Mouse (Mus musculus): ENCODE results near the gene Insr. TPM values are rescaled to one million over a fixed set of nuclear protein-coding genes. Genes with fewer than 3 reads are reported as not detected.
"Not testable (repeated sequence)": the region's sequence is repeated elsewhere in the genome, so short reads cannot be mapped to it uniquely, and the experiment has no call there.

The Insr gene
- polyA plus RNA-seq (2015; fragmentation: Nextera tagmentation; extraction: Ambion mirVana), result 38.4 and 40.2 TPM in 2 replicates

DNA sequence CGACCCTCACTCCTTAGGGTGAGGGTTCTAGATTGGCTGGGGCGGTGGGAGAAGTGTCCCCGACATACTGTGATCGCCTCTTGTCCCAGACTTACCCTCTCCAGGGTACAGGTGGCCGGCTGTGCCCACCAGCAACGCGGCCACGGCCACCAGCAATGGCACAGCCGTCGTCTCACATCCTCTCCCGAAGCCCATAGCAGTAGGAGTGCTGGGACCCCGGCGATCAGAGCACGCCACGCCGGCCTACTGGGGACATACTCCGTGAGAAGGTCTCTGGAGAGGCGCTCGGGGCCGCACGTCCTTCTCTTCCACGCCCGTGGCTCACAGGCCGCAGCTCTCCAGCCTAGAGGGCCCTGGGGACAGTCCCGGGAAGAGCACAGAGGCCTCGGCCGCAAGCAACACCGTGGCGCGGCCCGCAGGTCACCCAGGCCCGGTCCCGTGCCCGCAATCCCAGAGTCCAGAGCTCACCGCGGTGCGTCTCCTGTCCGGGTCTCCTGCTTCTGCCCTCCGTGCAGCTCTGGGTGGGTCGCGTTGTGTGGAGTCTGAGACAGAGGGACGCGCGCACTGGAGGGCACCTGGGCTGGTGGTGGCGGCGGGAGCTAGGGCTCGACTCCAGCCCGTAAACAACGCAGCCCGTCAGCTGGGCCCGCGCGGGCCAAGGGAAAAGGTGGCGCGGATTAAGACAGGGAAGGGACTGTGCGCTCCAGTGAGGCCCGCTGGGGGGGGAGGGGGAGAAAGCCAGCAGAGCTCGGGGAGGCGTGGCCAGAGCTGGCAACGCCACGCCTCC lies at the start of gene Insr:
Insr (minus strand) TSS at position 684 of the 787 bp plus-strand sequence.
- peaks cover 38% of the 10 kb centered on the region for H3K4me1 ChIP-seq
- ATAC-seq (ENCODE audit: low FRiP score, low read depth), result peak; percentile 93
- peak within 1 kb of the TSS; percentile 87 for H3K4me2 ChIP-seq (replicated peaks)
- peak within 1 kb of the TSS; percentile 94 for H3K9ac ChIP-seq
- no peaks in the 10 kb centered on the region for H3K9me3 ChIP-seq
- no peaks in the 10 kb centered on the region for H3K36me3 ChIP-seq
- H3K27me3 ChIP-seq, result no peaks in the 10 kb centered on the region
- H3K27ac ChIP-seq, result peak within 1 kb of the TSS; percentile 75; the same call in 1 of the 2 replicates
- under 1% methylated on average over 59 of the region's 61 CpGs for WGBS
- peak within 1 kb of the TSS; percentile 96 for H3K4me3 ChIP-seq

DNA sequence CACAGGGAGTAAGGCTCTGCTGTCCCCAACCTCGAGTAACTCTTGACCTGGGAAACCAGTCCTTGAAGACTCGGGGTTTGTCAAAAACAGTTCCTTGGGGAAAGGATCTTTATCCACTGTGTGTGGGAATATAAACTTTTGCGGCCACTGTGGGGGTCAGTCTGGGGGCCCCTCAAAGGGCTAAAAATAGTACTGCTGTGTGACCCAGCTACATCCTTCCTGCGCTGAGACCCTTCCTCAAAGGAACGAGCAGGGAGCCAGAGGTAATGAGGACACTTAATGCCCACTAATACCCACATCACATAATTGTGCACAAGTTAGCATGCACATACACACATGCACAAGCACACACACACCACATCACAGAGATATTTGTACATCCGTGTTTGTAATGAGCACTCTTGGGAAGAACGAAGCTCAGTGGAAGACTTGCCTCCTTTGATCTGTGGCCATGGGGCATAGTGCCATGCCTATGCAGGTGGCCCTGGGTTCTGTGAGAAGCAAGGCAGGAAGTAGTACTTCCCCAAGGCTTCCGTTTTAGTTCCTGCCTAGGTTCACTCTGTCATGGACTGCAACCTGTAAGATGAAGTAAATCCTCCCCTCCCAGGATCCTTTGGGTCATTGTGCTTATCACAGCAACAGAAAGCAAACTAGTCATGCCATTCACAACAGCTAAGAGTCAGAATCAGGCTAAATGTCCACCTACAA lies 48.3 kb upstream of the Insr start:
- Histone ChIP-seq H3K9me3 (no peaks in the 10 kb centered on the region), H3K27me3 (no peaks in the 10 kb centered on the region), H3K4me1 (no peaks in the 10 kb centered on the region), H3K36me3 (no peaks in the 10 kb centered on the region), H3K9ac (no peak overlapping the region), H3K27ac (no peak overlapping the region), H3K4me3 (no peak overlapping the region), H3K4me2 (replicated peaks) (no peak overlapping the region)
- 62% methylated on average over 8 of the region's 8 CpGs for WGBS
- no peak for ATAC-seq (ENCODE audit: low FRiP score, low read depth)

DNA sequence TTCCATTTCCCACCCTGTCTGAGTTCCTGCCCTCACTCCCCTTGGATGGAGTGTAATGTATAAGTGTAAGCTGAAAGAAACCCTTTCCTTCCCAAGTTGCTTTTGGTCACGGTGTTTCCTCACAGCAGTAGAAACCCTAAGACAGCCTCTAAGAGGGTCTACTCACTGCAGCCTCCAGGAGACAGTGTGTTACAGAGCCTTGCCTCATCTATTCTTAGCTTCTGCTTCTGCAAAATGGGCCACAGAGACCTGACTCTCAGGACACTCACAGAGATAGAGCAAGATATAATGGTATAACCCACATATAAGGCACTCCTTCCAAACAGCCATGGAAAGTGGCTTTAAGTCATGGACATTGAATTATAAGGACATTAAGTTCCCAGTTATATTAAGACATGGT lies 47.6 kb upstream of the Insr start:
- Histone ChIP-seq H3K4me2 (replicated peaks) (no peak overlapping the region), H3K27ac (no peak overlapping the region), H3K9ac (no peak overlapping the region), H3K4me1 (no peaks in the 10 kb centered on the region), H3K9me3 (no peaks in the 10 kb centered on the region), H3K36me3 (no peaks in the 10 kb centered on the region), H3K4me3 (no peak overlapping the region), H3K27me3 (no peaks in the 10 kb centered on the region)
- ATAC-seq (ENCODE audit: low FRiP score, low read depth), result no peak
- 89% methylated on average over 1 of the region's 1 CpGs for WGBS

DNA sequence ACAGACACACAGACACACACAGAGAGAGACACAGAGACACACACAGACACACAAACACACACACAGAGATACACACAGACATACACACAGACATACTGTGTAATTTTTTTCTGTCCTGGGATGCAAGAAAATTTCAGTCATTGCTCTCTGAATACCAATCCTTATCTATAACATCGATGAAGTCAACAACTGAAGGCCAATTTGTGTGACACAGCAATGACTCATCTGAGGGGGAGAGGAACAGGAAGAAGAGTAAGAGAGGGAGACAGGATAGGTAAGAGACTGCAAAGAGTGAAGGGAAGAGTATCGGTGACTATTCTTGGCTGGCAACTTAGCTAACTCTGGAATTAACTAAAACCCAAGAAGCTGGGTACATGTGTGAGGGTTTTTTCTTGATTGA lies 44.8 kb upstream of the Insr start:
- Histone ChIP-seq H3K4me3 (no peak overlapping the region), H3K9me3 (no peaks in the 10 kb centered on the region), H3K9ac (no peak overlapping the region), H3K4me1 (no peaks in the 10 kb centered on the region), H3K27ac (no peak overlapping the region), H3K4me2 (replicated peaks) (no peak overlapping the region), H3K36me3 (no peaks in the 10 kb centered on the region), H3K27me3 (no peaks in the 10 kb centered on the region)
- ATAC-seq (ENCODE audit: low FRiP score, low read depth), result no peak
- 88% methylated on average over 2 of the region's 2 CpGs for WGBS

DNA sequence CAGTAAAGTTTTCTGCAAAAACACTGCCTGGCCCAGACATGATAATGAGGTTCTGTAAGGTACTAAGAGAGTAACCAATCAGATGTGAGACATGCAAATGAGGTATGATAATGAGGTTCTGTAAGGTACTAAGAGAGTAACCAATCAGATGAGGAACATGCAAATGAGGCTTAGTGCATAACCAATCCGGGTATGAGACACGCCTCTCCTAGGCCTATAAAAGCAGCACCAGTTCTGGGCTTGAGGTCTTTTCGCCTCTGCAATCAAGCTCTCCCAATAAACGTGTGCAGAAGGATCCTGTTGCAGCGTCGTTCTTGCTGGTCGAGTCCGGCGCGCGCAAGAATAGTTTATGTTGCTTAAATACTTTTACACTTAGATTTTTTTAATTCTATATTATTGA lies 39.9 kb upstream of the Insr start:
- H3K9ac ChIP-seq; H3K4me2 ChIP-seq (replicated peaks); H3K9me3 ChIP-seq; ATAC-seq (ENCODE audit: low FRiP score, low read depth); H3K4me1 ChIP-seq; H3K27me3 ChIP-seq; H3K4me3 ChIP-seq; H3K36me3 ChIP-seq; H3K27ac ChIP-seq: not testable (repeated sequence)
- 91% methylated on average over 10 of the region's 11 CpGs for WGBS

DNA sequence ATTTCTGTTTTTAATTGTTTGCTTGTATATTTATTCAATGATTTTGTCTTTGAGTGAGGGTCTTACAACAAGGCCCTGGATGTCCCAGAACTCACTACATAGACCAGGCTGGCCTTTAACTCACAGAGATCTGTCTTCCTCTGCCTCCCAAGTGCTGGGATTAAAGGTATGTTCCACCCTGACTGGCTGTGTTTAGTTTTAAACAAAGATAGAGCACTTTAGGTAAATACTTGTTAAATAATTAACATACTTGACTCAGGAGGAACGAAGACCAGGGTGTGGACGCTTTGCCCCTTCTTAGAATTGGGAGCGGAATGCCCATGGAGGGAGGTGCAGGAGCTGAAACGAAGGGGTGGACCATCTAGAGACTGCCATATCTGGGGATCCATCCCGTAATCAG lies 37.2 kb upstream of the Insr start:
- Histone ChIP-seq H3K9me3 (no peaks in the 10 kb centered on the region), H3K4me3 (no peak overlapping the region), H3K4me2 (replicated peaks) (no peak overlapping the region), H3K36me3 (no peaks in the 10 kb centered on the region), H3K27me3 (no peaks in the 10 kb centered on the region), H3K27ac (no peak overlapping the region), H3K9ac (no peak overlapping the region), H3K4me1 (no peaks in the 10 kb centered on the region)
- ATAC-seq (ENCODE audit: low FRiP score, low read depth), result no peak
- WGBS, result 89% methylated on average over 5 of the region's 5 CpGs

DNA sequence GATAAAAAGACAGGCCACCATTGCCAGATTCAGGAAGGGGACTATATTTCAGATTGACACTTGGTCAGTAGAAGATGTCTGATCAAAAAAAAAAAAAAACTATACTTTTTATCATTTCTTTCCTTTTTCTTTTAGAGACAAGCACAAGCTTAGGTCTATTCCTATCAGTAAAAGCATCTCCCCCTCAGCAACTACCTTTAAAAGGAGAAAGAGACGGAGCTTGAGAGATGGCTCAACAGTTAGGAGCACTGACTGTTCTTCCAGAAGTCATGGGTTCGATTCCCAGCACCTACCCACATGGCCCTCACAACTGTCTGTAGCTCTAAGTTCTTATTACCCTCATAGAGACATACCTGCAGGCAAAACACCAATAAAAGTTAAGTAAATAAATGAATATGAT lies 34.9 kb upstream of the Insr start:
- Histone ChIP-seq H3K4me3 (no peak overlapping the region), H3K27me3 (no peaks in the 10 kb centered on the region), H3K9ac (no peak overlapping the region), H3K4me1 (no peaks in the 10 kb centered on the region), H3K4me2 (replicated peaks) (no peak overlapping the region), H3K9me3 (no peaks in the 10 kb centered on the region), H3K27ac (no peak overlapping the region), H3K36me3 (no peaks in the 10 kb centered on the region)
- 74% methylated on average over 2 of the region's 2 CpGs for WGBS
- no peak for ATAC-seq (ENCODE audit: low FRiP score, low read depth)

DNA sequence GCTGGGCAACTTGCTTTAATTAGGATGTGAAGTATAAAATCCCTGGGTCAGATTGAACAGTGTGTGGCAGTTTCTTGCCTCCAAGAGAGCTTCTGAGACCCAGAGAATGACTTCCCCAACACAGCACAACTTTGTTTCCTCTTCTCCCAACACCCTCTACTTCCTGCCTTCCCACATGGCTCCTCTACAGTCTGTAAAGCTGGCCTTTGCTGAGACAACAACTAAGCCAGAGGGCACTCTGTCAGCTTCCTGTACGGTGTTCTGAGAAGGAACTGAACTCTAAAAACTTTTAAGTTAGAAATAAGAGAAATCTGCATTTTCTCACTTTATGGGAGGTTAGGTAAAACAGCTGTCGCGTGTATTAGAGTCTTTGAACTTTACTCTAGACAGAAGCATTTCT lies 34.4 kb upstream of the Insr start:
- Histone ChIP-seq H3K4me1 (no peaks in the 10 kb centered on the region), H3K36me3 (no peaks in the 10 kb centered on the region), H3K27ac (no peak overlapping the region), H3K4me3 (no peak overlapping the region), H3K27me3 (no peaks in the 10 kb centered on the region), H3K9ac (no peak overlapping the region), H3K4me2 (replicated peaks) (no peak overlapping the region), H3K9me3 (no peaks in the 10 kb centered on the region)
- 73% methylated on average over 3 of the region's 3 CpGs for WGBS
- no peak for ATAC-seq (ENCODE audit: low FRiP score, low read depth)

DNA sequence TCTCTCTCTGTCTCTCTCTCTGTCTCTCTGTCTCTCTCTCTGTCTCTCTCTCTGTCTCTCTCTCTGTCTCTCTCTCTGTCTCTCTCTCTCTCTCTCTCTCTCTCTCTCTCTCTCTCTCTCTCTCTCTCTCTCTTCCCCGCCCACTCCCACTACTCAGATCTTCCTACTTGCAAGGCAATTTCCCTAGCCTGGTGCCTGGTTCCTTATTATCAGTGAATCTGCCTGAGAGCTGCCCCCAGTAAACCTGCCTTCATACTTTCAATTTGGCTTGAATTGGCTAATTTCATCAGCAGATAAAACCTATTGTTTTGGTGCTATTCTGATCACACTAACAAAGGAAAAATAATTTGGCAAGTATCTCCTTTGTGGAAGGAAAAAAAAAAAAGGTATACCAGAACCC lies 34.0 kb upstream of the Insr start:
- H3K27ac ChIP-seq; H3K4me2 ChIP-seq (replicated peaks); H3K36me3 ChIP-seq; H3K9ac ChIP-seq; H3K9me3 ChIP-seq; H3K27me3 ChIP-seq; H3K4me3 ChIP-seq; ATAC-seq (ENCODE audit: low FRiP score, low read depth); H3K4me1 ChIP-seq: not testable (repeated sequence)
- WGBS, result 68% methylated on average over 1 of the region's 1 CpGs

DNA sequence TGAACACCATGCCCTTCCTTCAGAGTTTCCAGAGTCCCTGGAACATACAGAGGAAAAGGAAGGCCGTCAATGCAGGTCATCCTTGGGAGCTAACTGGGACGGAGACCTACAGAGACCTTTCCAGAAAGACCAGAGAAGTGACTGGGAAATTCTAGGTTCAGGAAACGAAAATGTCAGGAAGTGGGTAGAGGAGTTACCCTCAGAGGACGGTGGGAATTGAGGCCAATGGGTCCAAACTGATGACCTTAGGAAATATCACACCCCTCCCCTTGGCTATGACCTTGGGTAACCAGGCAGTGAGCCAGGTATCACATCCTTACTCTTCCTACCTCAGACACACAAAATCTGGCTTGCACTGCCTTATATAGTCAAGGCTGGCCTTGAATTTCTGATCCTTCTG lies 32.1 kb upstream of the Insr start:
- no peak for ATAC-seq (ENCODE audit: low FRiP score, low read depth)
- Histone ChIP-seq H3K4me3 (no peak overlapping the region), H3K9me3 (peaks cover 1% of the 10 kb centered on the region; the same call in 1 of the 2 replicates), H3K9ac (no peak overlapping the region), H3K4me1 (no peaks in the 10 kb centered on the region), H3K27me3 (no peaks in the 10 kb centered on the region), H3K4me2 (replicated peaks) (no peak overlapping the region), H3K36me3 (no peaks in the 10 kb centered on the region), H3K27ac (no peak overlapping the region)
- 74% methylated on average over 4 of the region's 4 CpGs for WGBS

DNA sequence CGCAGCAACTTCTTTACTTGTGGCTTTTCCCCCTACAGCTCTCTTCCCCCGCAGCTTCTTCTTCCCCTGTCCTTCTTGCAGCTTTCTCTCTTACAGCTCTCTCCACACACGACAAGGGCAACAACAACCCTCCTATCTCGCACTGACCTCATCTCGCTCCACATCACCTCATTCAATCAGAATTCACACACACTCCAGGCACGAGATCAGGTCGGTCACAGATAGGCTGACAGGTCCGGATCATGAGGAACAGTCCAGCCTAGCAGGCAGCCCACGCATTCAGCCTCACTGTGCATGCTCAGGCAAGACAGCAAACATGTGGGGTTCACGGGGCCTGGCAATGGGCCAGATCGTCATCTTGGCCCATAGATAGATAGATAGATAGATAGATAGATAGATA lies 30.2 kb upstream of the Insr start:
- Histone ChIP-seq H3K4me2 (replicated peaks) (no peak overlapping the region), H3K27me3 (no peaks in the 10 kb centered on the region), H3K36me3 (no peaks in the 10 kb centered on the region), H3K9me3 (peaks cover 4% of the 10 kb centered on the region; the same call in 1 of the 2 replicates), H3K9ac (no peak overlapping the region), H3K27ac (no peak overlapping the region), H3K4me3 (no peak overlapping the region), H3K4me1 (no peaks in the 10 kb centered on the region)
- 91% methylated on average over 11 of the region's 11 CpGs for WGBS
- ATAC-seq (ENCODE audit: low FRiP score, low read depth), result no peak

DNA sequence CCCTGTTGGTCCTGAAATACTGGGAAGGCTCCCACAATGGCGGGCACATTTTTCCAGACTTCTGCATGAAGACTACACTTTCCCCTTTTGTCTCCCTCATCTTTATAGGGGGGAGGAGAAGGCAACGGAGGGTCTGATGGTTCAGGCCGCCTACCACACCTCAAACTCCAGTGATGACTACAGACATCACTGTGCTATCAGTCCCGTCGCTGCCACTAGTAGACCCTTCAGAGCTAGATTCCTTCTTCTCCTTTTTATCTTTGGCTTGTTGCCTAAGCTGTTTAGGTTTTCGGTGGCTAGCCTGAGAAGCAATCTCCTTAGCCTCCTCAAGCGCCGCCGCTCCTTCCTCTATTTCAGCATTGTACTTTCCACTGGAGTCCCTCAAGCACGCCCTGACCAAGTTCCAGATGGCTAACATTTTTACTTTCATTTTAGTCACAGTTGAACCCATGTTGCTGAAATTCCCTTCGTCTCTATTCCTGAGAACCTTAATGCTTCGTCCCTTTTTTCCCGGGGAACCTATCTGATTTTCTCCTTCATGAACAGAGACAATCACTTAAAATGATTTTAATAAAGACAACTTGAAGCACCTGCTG lies 28.9 kb upstream of the Insr start:
- H3K27me3 ChIP-seq; H3K27ac ChIP-seq; H3K9ac ChIP-seq; H3K36me3 ChIP-seq; H3K4me2 ChIP-seq (replicated peaks); ATAC-seq (ENCODE audit: low FRiP score, low read depth); H3K4me3 ChIP-seq; H3K9me3 ChIP-seq; H3K4me1 ChIP-seq: not testable (repeated sequence)
- WGBS, result 90% methylated on average over 13 of the region's 13 CpGs

Data from limb, embryonic 13.5 days (tissue).